Comparison of ENCODE assay signal across 11 mouse cellular contexts in genomic region chr6:17938631-17939346, GRCm38 (mm10).
DNase-seq lines count a peak whose midpoint lies in the region; ATAC-seq and TF ChIP-seq lines count a peak whose summit lies in the region.
"Had no signal": no experiment of that assay in that cellular context is flagged by ENCODE, and none has a peak within 500 bp of the region (broad histone marks: within the 10 kb centered on the region; RNA-seq: fewer than 3 reads in every experiment).

No protein-coding gene starts in this region.

- TF ChIP-seq EP300 in MEL (IDR thresholded peaks at IDR 0.05; ENCODE audit: low read depth in 1 of 2, low read length in 2 of 2): no peak

- H3K27me3 ChIP-seq in kidney, embryonic 15.5 days: no peaks in the 10 kb centered on the region
- no peaks in the 10 kb centered on the region for H3K27me3 ChIP-seq in kidney, adult 2 months (replicated peaks; ENCODE audit: control insufficient read depth, insufficient read depth, low read length)
- H3K27me3 ChIP-seq in MEL (ENCODE audit: control insufficient read depth in 1 of 2, insufficient read depth in 2 of 2, low read length in 2 of 2): no peaks in the 10 kb centered on the region
- H3K27me3 ChIP-seq: forebrain, embryonic 13.5 days had no signal

- intact Hi-C loops in gastrocnemius, postnatal 36 days (cut with DNase I): no loop called here
- intact Hi-C loops in gastrocnemius, postnatal 14 days (cut with DNase I; ENCODE audit: low total_unique reads): no loop called here

- no peak overlapping the region for H3K4me2 ChIP-seq in kidney, embryonic 15.5 days
- H3K4me2 ChIP-seq: forebrain, embryonic 13.5 days had no signal

- no peak for DNase-seq in kidney, adult 2 months
- peak; percentile 25 for DNase-seq in MEL (ENCODE audit: low read depth, low spot score)
- DNase-seq in embryo, embryonic 9.5 days (ENCODE audit: extremely low spot score): peak; percentile 29
- DNase-seq in gastrocnemius, postnatal 36 days: no peak
- no peak for DNase-seq in gastrocnemius, postnatal 14 days
- DNase-seq: cerebellum, adult 18-20 months; heart, postnatal 4 days; kidney, adult 18-20 months had no signal

- TF ChIP-seq POLR2A in kidney, adult 2 months (IDR thresholded peaks at IDR 0.05; ENCODE audit: low read depth, low read length): no peak
- no peak for TF ChIP-seq POLR2A in MEL (IDR thresholded peaks at IDR 0.05; ENCODE audit: control insufficient read depth in 1 of 2, insufficient read depth in 1 of 2, low read depth in 1 of 2, low read length in 2 of 2, poor library complexity in 1 of 2)

- no peak for TF ChIP-seq RAD21 in MEL (IDR thresholded peaks at IDR 0.05; ENCODE audit: low read depth, low read length)

- H3K4me1 ChIP-seq in kidney, embryonic 15.5 days: 0 out of 2 replicates have a peak, but pooled peaks cover 2% of the 10 kb centered on the region
- no peaks in the 10 kb centered on the region for H3K4me1 ChIP-seq in kidney, adult 2 months (ENCODE audit: control insufficient read depth, insufficient read depth, low read length)
- H3K4me1 ChIP-seq in MEL (ENCODE audit: control insufficient read depth in 1 of 2, insufficient read depth in 2 of 2, low read length in 2 of 2): peaks cover 0 to 5% of the 10 kb centered on the region in 2 experiments; a peak in 2 of 4 replicates

- peak; percentile 56; the same call in 1 of the 2 replicates for ATAC-seq in kidney, embryonic 15.5 days (replicated peaks; ENCODE audit: low FRiP score)
- ATAC-seq in megakaryocyte-erythroid progenitor cell, adult 5-6 weeks (replicated peaks; ENCODE audit: low FRiP score, low TSS enrichment, poor library complexity, severe bottlenecking): peak; percentile 51
- ATAC-seq: forebrain, embryonic 13.5 days had no signal

- H3K4me3 ChIP-seq in kidney, embryonic 15.5 days (replicated peaks): no peak overlapping the region
- no peak overlapping the region for H3K4me3 ChIP-seq in kidney, adult 2 months (ENCODE audit: insufficient read depth, low read depth, low read length)
- H3K4me3 ChIP-seq in MEL (ENCODE audit: control insufficient read depth in 1 of 2, insufficient read depth in 1 of 2, low read depth in 2 of 2, low read length in 2 of 2): no peak overlapping the region
- H3K4me3 ChIP-seq: forebrain, embryonic 13.5 days had no signal

- 36% methylated on average over 11 of the region's 11 CpGs for WGBS in kidney, embryonic 15.5 days
- WGBS in kidney, adult 2 months: 56% methylated on average over 11 of the region's 11 CpGs

- no peak for TF ChIP-seq CTCF in kidney, adult 2 months (conservative IDR thresholded peaks at IDR 0.05; ENCODE audit: insufficient read depth, insufficient read length, low read depth, low read length)
- TF ChIP-seq CTCF in MEL (IDR thresholded peaks at IDR 0.05 in 2 of 3, conservative IDR thresholded peaks at IDR 0.05 in 1 of 3; ENCODE audit: control insufficient read depth in 1 of 3, insufficient read depth in 1 of 3, low read depth in 2 of 3, low read length in 3 of 3, poor library complexity in 1 of 3, severe bottlenecking in 1 of 3): no peak

- H3K9me3 ChIP-seq in kidney, embryonic 15.5 days (replicated peaks): no peaks in the 10 kb centered on the region
- H3K9me3 ChIP-seq in MEL (replicated peaks; ENCODE audit: insufficient read depth, low read length): no peaks in the 10 kb centered on the region
- H3K9me3 ChIP-seq: forebrain, embryonic 13.5 days had no signal

- no peak overlapping the region for H3K27ac ChIP-seq in kidney, embryonic 15.5 days
- H3K27ac ChIP-seq in kidney, adult 2 months (ENCODE audit: insufficient read depth, low read depth, low read length): no peak overlapping the region
- H3K27ac ChIP-seq in MEL (ENCODE audit: control insufficient read depth, low read depth, low read length): no peak overlapping the region
- H3K27ac ChIP-seq: forebrain, embryonic 13.5 days had no signal

- peaks cover 7% of the 10 kb centered on the region; the same call in 1 of the 2 replicates for H3K36me3 ChIP-seq in kidney, embryonic 15.5 days
- H3K36me3 ChIP-seq in kidney, adult 2 months (ENCODE audit: control insufficient read depth, insufficient read depth, low read length): no peaks in the 10 kb centered on the region
- peaks cover 0 to 2% of the 10 kb centered on the region in 2 experiments; a peak in 3 of 4 replicates for H3K36me3 ChIP-seq in MEL (ENCODE audit: control insufficient read depth in 1 of 2, insufficient read depth in 2 of 2, low read length in 2 of 2)

- no peak overlapping the region for H3K9ac ChIP-seq in kidney, embryonic 15.5 days
- H3K9ac ChIP-seq in MEL (ENCODE audit: control insufficient read depth, low read depth, low read length, poor library complexity, severe bottlenecking): no peak overlapping the region
- H3K9ac ChIP-seq: forebrain, embryonic 13.5 days had no signal

- H3K79me2 ChIP-seq in MEL (ENCODE audit: control insufficient read depth, insufficient read depth, low read length, poor library complexity): no peaks in the 10 kb centered on the region

TF ChIP-seq in MEL, 35 proteins besides CTCF, POLR2A, EP300 and RAD21:
- TF ChIP-seq UBTF (IDR thresholded peaks at IDR 0.05; ENCODE audit: borderline replicate concordance, insufficient read depth, low read depth, low read length) (no peak), TCF12 (IDR thresholded peaks at IDR 0.05; ENCODE audit: low read depth, low read length) (0 out of 2 replicates have a peak, but pooled peaks have one; percentile 3), GATA1 (IDR thresholded peaks at IDR 0.05; ENCODE audit: low read depth, low read length) (0 out of 2 replicates have a peak, but pooled peaks have one; percentile 30)
TF ChIP-seq in MEL: peak in this region for 2.

Comparison
In these comparisons a context has a peak if more than half of its experiments do, and no peak if none do; other contexts are left out.
1. DNase-seq: peak in MEL (single experiment) and embryo, embryonic 9.5 days (single experiment); none in kidney, adult 2 months (single experiment), gastrocnemius, postnatal 36 days (0 of 2) and gastrocnemius, postnatal 14 days (single experiment).